Mouse (Mus musculus) frontal cortex, postnatal 14 days (tissue): ENCODE measurements around the gene Prokr2.
A peak's percentile ranks its signal among the peaks of the same experiment; 100 is the strongest.

Experiments used
- DNase-seq, 2 experiments: peaks; one replicate each; pipeline ENCODE4 v3.0.0; 2022; ENCODE audit warnings: low spot score in 2 of 2

Prokr2 gene

GRCm38 (mm10) chr2:132385194-132385838, at the start of gene Prokr2:
TSS of gene Prokr2 (minus strand) at chr2:132385447.
- no peak for DNase-seq

- no peak for DNase-seq
Observed at GRCm38 (mm10) chr2:132427160-132427941, 42.1 kb upstream of the Prokr2 start.

GRCm38 (mm10) chr2:132425576-132425975, 40.3 kb upstream of the Prokr2 start:
- no peak for DNase-seq

- DNase-seq = no peak
Observed at GRCm38 (mm10) chr2:132423411-132424047, 38.3 kb upstream of the Prokr2 start.

GRCm38 (mm10) chr2:132422846-132423245, 37.6 kb upstream of the Prokr2 start:
- no peak for DNase-seq

- DNase-seq = no peak
Observed at GRCm38 (mm10) chr2:132418414-132418813, 33.2 kb upstream of the Prokr2 start.

- DNase-seq = no peak
Observed at GRCm38 (mm10) chr2:132410126-132410525, 24.9 kb upstream of the Prokr2 start.

- DNase-seq = no peak
Observed at GRCm38 (mm10) chr2:132398136-132398535, 12.9 kb upstream of the Prokr2 start.

- DNase-seq = no peak
Observed at GRCm38 (mm10) chr2:132395753-132396152, 10.5 kb upstream of the Prokr2 start.

- no peak for DNase-seq
Observed at GRCm38 (mm10) chr2:132390607-132391160, 5.4 kb upstream of the Prokr2 start.

- no peak for DNase-seq
Observed at GRCm38 (mm10) chr2:132389562-132389961, 4.3 kb upstream of the Prokr2 start.

- no peak for DNase-seq
Observed at GRCm38 (mm10) chr2:132384511-132385193, 595 bp downstream of the Prokr2 start.

- no peak for DNase-seq
Observed at GRCm38 (mm10) chr2:132382308-132382707, 2.9 kb downstream of the Prokr2 start.

GRCm38 (mm10) chr2:132379690-132380089, 5.6 kb downstream of the Prokr2 start:
- DNase-seq = no peak

- DNase-seq = no peak
Observed at GRCm38 (mm10) chr2:132378602-132379150, 6.6 kb downstream of the Prokr2 start.

- DNase-seq = peak in 1 of 2 experiments; percentile 20
Observed at GRCm38 (mm10) chr2:132377436-132377835, 7.8 kb downstream of the Prokr2 start.

GRCm38 (mm10) chr2:132375721-132376120, 9.5 kb downstream of the Prokr2 start:
- no peak for DNase-seq

- no peak for DNase-seq
Observed at GRCm38 (mm10) chr2:132375135-132375534, 10.1 kb downstream of the Prokr2 start.

GRCm38 (mm10) chr2:132373748-132374147, 11.5 kb downstream of the Prokr2 start:
- no peak for DNase-seq

- no peak for DNase-seq
Observed at GRCm38 (mm10) chr2:132368433-132368832, 16.8 kb downstream of the Prokr2 start.

GRCm38 (mm10) chr2:132343846-132344245, 41.4 kb downstream of the Prokr2 start:
- no peak for DNase-seq
